Mouse (Mus musculus): ENCODE results near the gene Srrt.

DNA sequence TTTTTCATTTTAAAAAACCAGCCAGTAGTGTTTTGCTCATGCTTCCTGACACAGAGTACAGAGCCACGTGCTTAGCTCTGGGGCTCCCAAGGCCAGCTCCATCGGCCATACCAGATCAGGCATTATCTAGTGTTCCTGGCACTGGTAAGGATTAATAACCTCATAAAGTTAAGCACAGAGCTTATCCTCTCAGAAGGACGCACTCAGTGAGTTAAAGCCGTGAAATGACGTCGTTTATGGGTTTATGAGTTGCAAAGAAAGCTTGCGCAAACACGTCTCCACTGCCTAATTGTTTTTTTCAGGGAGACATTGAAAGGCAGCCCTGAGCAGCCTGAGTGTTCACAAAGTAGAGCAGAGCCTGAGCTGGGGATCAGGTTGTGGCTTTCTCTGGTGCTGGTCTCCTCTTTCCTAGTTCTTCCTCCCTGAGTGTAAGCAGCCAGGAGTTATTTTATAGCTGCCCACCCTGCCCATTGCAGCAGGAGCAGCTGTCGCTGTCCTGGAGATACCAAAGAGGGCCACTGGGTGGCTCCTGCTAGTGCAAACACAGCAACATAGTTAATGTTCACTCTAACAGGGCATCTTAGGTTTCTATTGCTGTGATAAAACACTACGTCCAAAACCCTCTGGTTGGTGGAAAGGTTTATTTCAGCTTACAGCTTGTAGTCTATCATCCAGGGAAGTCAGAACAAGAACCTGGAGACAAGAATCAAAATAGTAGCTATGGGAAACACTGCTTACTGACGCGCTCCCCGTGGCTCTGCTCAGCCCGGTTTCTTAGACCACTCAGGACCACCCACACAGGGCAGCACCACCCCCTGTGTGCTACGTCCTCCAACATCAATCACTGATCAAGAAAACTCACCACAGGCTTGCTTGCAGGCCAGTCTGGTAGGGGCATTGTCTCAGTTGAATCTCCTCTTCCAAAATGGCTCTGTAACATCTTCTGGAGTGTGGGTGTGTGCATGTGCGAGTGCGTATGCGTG lies 29.8 kb downstream of the Srrt start:
- TF ChIP-seq GATA1 (IDR thresholded peaks at IDR 0.05; ENCODE audit: low read length), result no peak
- no peak for TF ChIP-seq TAL1 (IDR thresholded peaks at IDR 0.05; ENCODE audit: low read length)

Data from erythroblast, embryonic 14.5 days (primary cell).